Mouse (Mus musculus) embryonic facial prominence, embryonic 13.5 days (tissue): ENCODE measurements around the gene Ttc7. TPM values are rescaled to one million over a fixed set of nuclear protein-coding genes. Genes with fewer than 3 reads are reported as not detected.

Experiments
- ATAC-seq: fragments of 200-750 bp; cut with Nextera tagmentation; 2 replicates; pipeline ENCODE4 v1.8.0; 2017; ENCODE audit warnings: low read depth; ENCODE audit not compliant: insufficient number of reproducible peaks, insufficient read depth, low FRiP score, low TSS enrichment
- H3K27ac ChIP-seq: fragments of 300-500 bp; sonication (generic); 2 replicates; pipeline ENCODE4 v1.5.1; 2015; ENCODE audit warnings: moderate library complexity, mild to moderate bottlenecking, inconsistent platforms
- H3K27me3 ChIP-seq: fragments of 300-500 bp; sonication (generic); 2 replicates; pipeline ENCODE4 v1.6.1; 2015; ENCODE audit warnings: mild to moderate bottlenecking, inconsistent platforms
- H3K36me3 ChIP-seq: fragments of 300-500 bp; sonication (generic); 2 replicates; pipeline ENCODE4 v1.6.1; 2015; ENCODE audit warnings: mild to moderate bottlenecking, inconsistent platforms
- H3K4me1 ChIP-seq: fragments of 300-500 bp; sonication (generic); 2 replicates; pipeline ENCODE4 v1.6.1; 2015; ENCODE audit warnings: inconsistent platforms
- H3K4me2 ChIP-seq: fragments of 300-500 bp; sonication (generic); 2 replicates; pipeline ENCODE4 v1.6.1; 2015; ENCODE audit warnings: moderate library complexity, mild to moderate bottlenecking, inconsistent platforms
- H3K4me3 ChIP-seq: fragments of 300-500 bp; sonication (generic); 2 replicates; pipeline ENCODE4 v1.5.1; 2015; ENCODE audit warnings: mild to moderate bottlenecking, inconsistent platforms
- H3K9ac ChIP-seq: fragments of 300-500 bp; sonication (generic); 2 replicates; pipeline ENCODE4 v1.6.1; 2015; ENCODE audit warnings: mild to moderate bottlenecking, inconsistent platforms
- H3K9me3 ChIP-seq: fragments of 300-500 bp; sonication (generic); 2 replicates; pipeline ENCODE4 v1.6.1; 2016; ENCODE audit warnings: inconsistent platforms
- WGBS: fragments of 180-500 bp; shearing (Covaris S2); methylation state at CpG from one replicate; pipeline ENCODE4 v1.1.7; 2015; ENCODE audit warnings: mixed read lengths; 5-methylcytosine and 5-hydroxymethylcytosine counted together
- polyA plus RNA-seq: library from polyadenylated mRNA; unstranded; fragments of >200 nt; fragmentation: Nextera tagmentation; extraction: Ambion mirVana; gene quantifications from 2 replicates; pipeline ENCODE4 v1.2.1, GENCODE M21; 2015

The Ttc7 gene
- polyA plus RNA-seq, 1 experiment from 2014 or later: 7.2 TPM

- Histone ChIP-seq H3K27ac (no peak overlapping the region), H3K4me3 (no peak overlapping the region), H3K4me1 (peaks cover 18% of the 10 kb centered on the region), H3K36me3 (no peaks in the 10 kb centered on the region), H3K4me2 (no peak overlapping the region), H3K9me3 (no peaks in the 10 kb centered on the region), H3K27me3 (no peaks in the 10 kb centered on the region), H3K9ac (no peak overlapping the region)
- ATAC-seq: no peak
- WGBS: 61% methylated on average over 18 of the region's 18 CpGs
These were observed 62.0 kb downstream of the Ttc7 start for GRCm38 (mm10) chr17:87344441-87345251.

- Histone ChIP-seq H3K9ac (no peak overlapping the region), H3K9me3 (no peaks in the 10 kb centered on the region), H3K4me1 (peaks cover 21% of the 10 kb centered on the region), H3K4me3 (no peak overlapping the region), H3K36me3 (no peaks in the 10 kb centered on the region), H3K27me3 (no peaks in the 10 kb centered on the region), H3K27ac (no peak overlapping the region), H3K4me2 (no peak overlapping the region)
- WGBS: 15% methylated on average over 4 of the region's 4 CpGs
- ATAC-seq: no peak
These were observed 62.5 kb downstream of the Ttc7 start for GRCm38 (mm10) chr17:87345252-87345593.

GRCm38 (mm10) chr17:87348353-87348752 lies 65.7 kb downstream of the Ttc7 start:
- no peaks in the 10 kb centered on the region for H3K36me3 ChIP-seq
- no peak overlapping the region for H3K4me2 ChIP-seq
- 0 out of 2 replicates have a peak, but pooled peaks cover 4% of the 10 kb centered on the region for H3K27me3 ChIP-seq
- H3K27ac ChIP-seq: no peak overlapping the region
- H3K4me1 ChIP-seq: peaks cover 50% of the 10 kb centered on the region
- WGBS: 46% methylated on average over 9 of the region's 9 CpGs
- no peaks in the 10 kb centered on the region for H3K9me3 ChIP-seq
- no peak overlapping the region for H3K9ac ChIP-seq
- ATAC-seq: no peak
- H3K4me3 ChIP-seq: no peak overlapping the region

- WGBS: 29% methylated on average over 8 of the region's 9 CpGs
These were observed 66.4 kb downstream of the Ttc7 start for GRCm38 (mm10) chr17:87349069-87349468.

GRCm38 (mm10) chr17:87349575-87349974 lies 66.9 kb downstream of the Ttc7 start:
- Histone ChIP-seq H3K4me1 (peaks cover 54% of the 10 kb centered on the region), H3K27me3 (0 out of 2 replicates have a peak, but pooled peaks cover 4% of the 10 kb centered on the region), H3K9ac (no peak overlapping the region), H3K27ac (no peak overlapping the region), H3K4me3 (no peak overlapping the region), H3K4me2 (no peak overlapping the region), H3K36me3 (no peaks in the 10 kb centered on the region), H3K9me3 (no peaks in the 10 kb centered on the region)
- ATAC-seq: no peak
- 82% methylated on average over 9 of the region's 9 CpGs for WGBS

More at GRCm38 (mm10) chr17:87349069-87349468, 66.4 kb downstream of the Ttc7 start:
- Histone ChIP-seq H3K9me3 (no peaks in the 10 kb centered on the region), H3K4me1 (peaks cover 53% of the 10 kb centered on the region), H3K27ac (no peak overlapping the region), H3K4me3 (no peak overlapping the region), H3K9ac (no peak overlapping the region), H3K36me3 (no peaks in the 10 kb centered on the region), H3K4me2 (no peak overlapping the region), H3K27me3 (0 out of 2 replicates have a peak, but pooled peaks cover 4% of the 10 kb centered on the region)
- ATAC-seq: no peak

- Histone ChIP-seq H3K36me3 (no peaks in the 10 kb centered on the region), H3K4me2 (no peak overlapping the region), H3K27ac (peak overlapping the region; percentile 68), H3K27me3 (0 out of 2 replicates have a peak, but pooled peaks cover 4% of the 10 kb centered on the region), H3K4me3 (no peak overlapping the region), H3K9ac (no peak overlapping the region), H3K4me1 (peaks cover 43% of the 10 kb centered on the region), H3K9me3 (no peaks in the 10 kb centered on the region)
- 0 out of 2 replicates have a peak, but pooled peaks have one; percentile 32 for ATAC-seq
- 24% methylated on average over 13 of the region's 13 CpGs for WGBS
These were observed 68.0 kb downstream of the Ttc7 start for GRCm38 (mm10) chr17:87350471-87351240.

GRCm38 (mm10) chr17:87351241-87352105 lies 68.8 kb downstream of the Ttc7 start:
- 0 out of 2 replicates have a peak, but pooled peaks cover 4% of the 10 kb centered on the region for H3K27me3 ChIP-seq
- WGBS: 36% methylated on average over 20 of the region's 20 CpGs
- no peak overlapping the region; the same call in 1 of the 2 replicates for H3K9ac ChIP-seq
- H3K4me1 ChIP-seq: peaks cover 43% of the 10 kb centered on the region
- 0 out of 2 replicates have a peak overlapping the region, but pooled peaks have one; percentile 14 for H3K4me2 ChIP-seq
- H3K27ac ChIP-seq: peak overlapping the region; percentile 68
- H3K4me3 ChIP-seq: no peak overlapping the region
- no peaks in the 10 kb centered on the region for H3K9me3 ChIP-seq
- no peaks in the 10 kb centered on the region for H3K36me3 ChIP-seq
- peak; percentile 62 for ATAC-seq

- Histone ChIP-seq H3K4me3 (no peak overlapping the region), H3K4me2 (no peak overlapping the region), H3K27me3 (0 out of 2 replicates have a peak, but pooled peaks cover 4% of the 10 kb centered on the region), H3K36me3 (no peaks in the 10 kb centered on the region), H3K9ac (no peak overlapping the region; the same call in 1 of the 2 replicates), H3K27ac (peak overlapping the region; percentile 48; the same call in 1 of the 2 replicates), H3K4me1 (peaks cover 43% of the 10 kb centered on the region), H3K9me3 (no peaks in the 10 kb centered on the region)
- ATAC-seq: no peak
- WGBS: 24% methylated on average over 16 of the region's 16 CpGs
These were observed 69.6 kb downstream of the Ttc7 start for GRCm38 (mm10) chr17:87352106-87352897.

GRCm38 (mm10) chr17:87352898-87353225 lies 70.2 kb downstream of the Ttc7 start:
- Histone ChIP-seq H3K27me3 (0 out of 2 replicates have a peak, but pooled peaks cover 4% of the 10 kb centered on the region), H3K4me3 (no peak overlapping the region), H3K4me2 (no peak overlapping the region), H3K9ac (no peak overlapping the region), H3K27ac (no peak overlapping the region), H3K9me3 (no peaks in the 10 kb centered on the region), H3K4me1 (peaks cover 47% of the 10 kb centered on the region), H3K36me3 (no peaks in the 10 kb centered on the region)
- ATAC-seq: no peak
- WGBS: 15% methylated on average over 1 of the region's 1 CpGs

- H3K36me3 ChIP-seq: no peaks in the 10 kb centered on the region
- H3K4me2 ChIP-seq: no peak overlapping the region
- H3K27me3 ChIP-seq: 0 out of 2 replicates have a peak, but pooled peaks cover 4% of the 10 kb centered on the region
- ATAC-seq: no peak
- 80% methylated on average over 8 of the region's 8 CpGs for WGBS
- no peaks in the 10 kb centered on the region for H3K9me3 ChIP-seq
- no peak overlapping the region for H3K9ac ChIP-seq
- no peak overlapping the region for H3K27ac ChIP-seq
- H3K4me3 ChIP-seq: no peak overlapping the region
- H3K4me1 ChIP-seq: peaks cover 44% of the 10 kb centered on the region
These were observed 71.1 kb downstream of the Ttc7 start for GRCm38 (mm10) chr17:87353745-87354320.
